Mouse (Mus musculus): ENCODE measurements around the gene Xpa. TPM values are rescaled to one million over a fixed set of nuclear protein-coding genes. Genes with fewer than 3 reads are reported as not detected.

Xpa gene
- polyA plus RNA-seq, 1 experiment from 2014 or later = 20.8 TPM

DNA sequence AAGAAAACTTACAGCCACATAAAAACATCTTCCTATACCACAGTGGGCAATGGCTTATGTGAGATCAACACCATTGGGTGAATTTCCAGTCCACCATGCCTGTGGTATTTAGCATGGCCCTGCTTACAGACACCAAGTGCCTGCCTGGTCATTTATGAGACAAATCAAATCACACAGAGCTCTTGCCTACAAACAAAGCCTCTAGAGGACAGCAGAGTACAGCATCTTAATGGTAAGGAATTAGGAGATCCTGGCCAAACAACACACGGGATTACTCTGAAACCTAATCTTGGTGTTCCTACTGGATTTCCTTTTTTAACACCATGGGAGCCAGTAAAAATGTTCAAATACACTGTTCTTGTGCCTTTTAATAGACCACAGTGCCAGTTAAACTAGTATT lies 80.8 kb downstream of the Xpa start:
- H3K9ac ChIP-seq (ENCODE audit: low read length) = no peak overlapping the region
- no peak overlapping the region for H3K27ac ChIP-seq (ENCODE audit: low read length)
- no peak for ATAC-seq (ENCODE audit: insufficient read depth, low FRiP score)
- no peaks in the 10 kb centered on the region for H3K4me1 ChIP-seq (ENCODE audit: control insufficient read depth, insufficient read depth, low read length)
- 0 out of 2 replicates have a peak, but pooled peaks cover 12% of the 10 kb centered on the region for H3K36me3 ChIP-seq (ENCODE audit: control insufficient read depth, insufficient read depth, low read length)
- no peaks in the 10 kb centered on the region for H3K27me3 ChIP-seq (ENCODE audit: control insufficient read depth, insufficient read depth, low read length)
- H3K9me3 ChIP-seq (replicated peaks; ENCODE audit: control insufficient read depth, low read length) = no peaks in the 10 kb centered on the region
- H3K4me2 ChIP-seq (ENCODE audit: low read depth, low read length) = no peak overlapping the region
- 62% methylated on average over 1 of the region's 1 CpGs for WGBS
- H3K4me3 ChIP-seq (replicated peaks; ENCODE audit: low read length) = no peak overlapping the region

GRCm38 (mm10) chr4:46111361-46111760 lies 84.8 kb downstream of the Xpa start:
- Histone ChIP-seq H3K27ac (ENCODE audit: low read length) (no peak overlapping the region), H3K36me3 (ENCODE audit: control insufficient read depth, insufficient read depth, low read length) (no peaks in the 10 kb centered on the region), H3K9ac (ENCODE audit: low read length) (no peak overlapping the region), H3K4me1 (ENCODE audit: control insufficient read depth, insufficient read depth, low read length) (no peaks in the 10 kb centered on the region), H3K27me3 (ENCODE audit: control insufficient read depth, insufficient read depth, low read length) (no peaks in the 10 kb centered on the region), H3K9me3 (replicated peaks; ENCODE audit: control insufficient read depth, low read length) (no peaks in the 10 kb centered on the region), H3K4me2 (ENCODE audit: low read depth, low read length) (no peak overlapping the region), H3K4me3 (replicated peaks; ENCODE audit: low read length) (no peak overlapping the region)
- whole genome bisulfite sequencing = 50% methylated on average over 3 of the region's 3 CpGs
- ATAC-seq (ENCODE audit: insufficient read depth, low FRiP score) = no peak

DNA sequence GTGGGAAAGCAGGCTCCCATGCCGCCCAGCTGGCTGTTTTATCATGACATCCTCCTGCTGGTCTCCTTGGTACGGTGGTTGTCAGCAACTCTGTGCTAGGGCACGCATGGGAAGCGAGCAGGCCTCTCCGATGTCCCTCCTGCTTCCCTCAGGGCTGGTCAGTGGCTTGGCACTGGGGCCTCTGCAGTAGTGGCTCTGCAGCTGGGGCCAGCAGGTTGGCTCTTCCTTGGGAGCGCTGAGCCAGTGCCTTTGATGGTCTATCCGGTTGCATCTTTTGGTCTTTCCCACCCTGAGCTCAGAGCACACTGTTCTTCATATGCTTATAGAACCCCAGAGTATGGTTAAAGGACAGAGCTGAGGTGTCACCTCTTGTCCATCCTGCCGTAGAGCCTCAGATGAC lies 86.0 kb downstream of the Xpa start:
- 89% methylated on average over 8 of the region's 8 CpGs for WGBS
- H3K9ac ChIP-seq (ENCODE audit: low read length) = no peak overlapping the region
- H3K9me3 ChIP-seq (replicated peaks; ENCODE audit: control insufficient read depth, low read length) = no peaks in the 10 kb centered on the region
- ATAC-seq (ENCODE audit: insufficient read depth, low FRiP score) = no peak
- no peak overlapping the region for H3K4me2 ChIP-seq (ENCODE audit: low read depth, low read length)
- H3K36me3 ChIP-seq (ENCODE audit: control insufficient read depth, insufficient read depth, low read length) = no peaks in the 10 kb centered on the region
- H3K4me3 ChIP-seq (replicated peaks; ENCODE audit: low read length) = no peak overlapping the region
- H3K27me3 ChIP-seq (ENCODE audit: control insufficient read depth, insufficient read depth, low read length) = no peaks in the 10 kb centered on the region
- H3K27ac ChIP-seq (ENCODE audit: low read length) = no peak overlapping the region
- H3K4me1 ChIP-seq (ENCODE audit: control insufficient read depth, insufficient read depth, low read length) = no peaks in the 10 kb centered on the region

Other genes with a start within 250 kb of the Xpa start
- 22.6 and 24.5 TPM in 2 replicates for gene Tdrd7, start 231.0 kb downstream of the Xpa start, polyA plus RNA-seq (2015; fragmentation: Nextera tagmentation; extraction: Ambion mirVana)
- gene Tmod1, start 157.4 kb downstream of the Xpa start, polyA plus RNA-seq (2015; fragmentation: Nextera tagmentation; extraction: Ambion mirVana) = 5.5 and 16.2 TPM in 2 replicates
- gene Ncbp1, start 57.7 kb downstream of the Xpa start, polyA plus RNA-seq (2015; fragmentation: Nextera tagmentation; extraction: Ambion mirVana) = 59.8 and 61.1 TPM in 2 replicates
- gene Tstd2, start 57.6 kb downstream of the Xpa start, polyA plus RNA-seq (2015; fragmentation: Nextera tagmentation; extraction: Ambion mirVana) = 32.7 and 36.4 TPM in 2 replicates
- gene Foxe1, start 147.3 kb upstream of the Xpa start, polyA plus RNA-seq (2015; fragmentation: Nextera tagmentation; extraction: Ambion mirVana) = 0.26 and 0.31 TPM in 2 replicates
- 9.9 and 11.0 TPM in 2 replicates for gene Trmo, start 193.1 kb upstream of the Xpa start, polyA plus RNA-seq (2015; fragmentation: Nextera tagmentation; extraction: Ambion mirVana)
- 16.6 and 17.6 TPM in 2 replicates for gene Hemgn, start 217.2 kb upstream of the Xpa start, polyA plus RNA-seq (2015; fragmentation: Nextera tagmentation; extraction: Ambion mirVana)

All from stomach, embryonic 16.5 days (tissue).